Mouse (Mus musculus): ENCODE measurements at regions not wholly inside any gene's neighbourhood (a gene's known extent, or its start where the extent isn't known, plus 50 kb on each side); places are given as distances from the start of the nearest gene placed in this dataset.

- TF ChIP-seq POLR2A (IDR thresholded peaks at IDR 0.05; ENCODE audit: borderline replicate concordance, control insufficient read depth, low read depth, low read length) (no peak), CTCF (IDR thresholded peaks at IDR 0.05; ENCODE audit: control insufficient read depth, insufficient read depth, low read length) (no peak)
These were observed 647.3 kb upstream of the Rag2 start for GRCm38 (mm10) chr2:100977202-100977601.

All from bone marrow, adult 2 months (tissue).